Mouse (Mus musculus) midbrain, embryonic 15.5 days (tissue): ENCODE data around the gene Ppp2r2d. TPM values are rescaled to one million over a fixed set of nuclear protein-coding genes. Genes with fewer than 3 reads are reported as not detected.
A peak's percentile ranks its signal among the peaks of the same experiment; 100 is the strongest.

Experiments used
- ATAC-seq: fragments of 200-750 bp; cut with Nextera tagmentation; replicated peaks from 2 replicates; pipeline ENCODE4 v1.8.0; 2017; ENCODE audit warnings: moderate TSS enrichment
- H3K27ac ChIP-seq: fragments of 300-500 bp; sonication (generic); 2 replicates; pipeline ENCODE4 v1.5.1; 2015; ENCODE audit warnings: mild to moderate bottlenecking, inconsistent platforms
- H3K27me3 ChIP-seq: fragments of 300-500 bp; sonication (generic); replicated peaks from 2 replicates; pipeline ENCODE4 v1.6.1; 2015; ENCODE audit warnings: inconsistent platforms
- H3K36me3 ChIP-seq: fragments of 300-500 bp; sonication (generic); replicated peaks from 2 replicates; pipeline ENCODE4 v1.6.1; 2015; ENCODE audit warnings: inconsistent platforms
- H3K4me1 ChIP-seq: fragments of 300-500 bp; sonication (generic); 2 replicates; pipeline ENCODE4 v1.6.1; 2015; ENCODE audit warnings: inconsistent platforms
- H3K4me2 ChIP-seq: fragments of 300-500 bp; sonication (generic); 2 replicates; pipeline ENCODE4 v1.6.1; 2015; ENCODE audit warnings: inconsistent platforms, mild to moderate bottlenecking, moderate library complexity
- H3K4me3 ChIP-seq: fragments of 300-500 bp; sonication (generic); 2 replicates; pipeline ENCODE4 v1.5.1; 2015; ENCODE audit warnings: mild to moderate bottlenecking, inconsistent platforms
- H3K9ac ChIP-seq: fragments of 300-500 bp; sonication (generic); 2 replicates; pipeline ENCODE4 v1.6.1; 2015; ENCODE audit warnings: mild to moderate bottlenecking, inconsistent platforms
- H3K9me3 ChIP-seq: fragments of 300-500 bp; sonication (generic); 2 replicates; pipeline ENCODE4 v1.6.1; 2016; ENCODE audit warnings: inconsistent platforms
- WGBS: fragments of 180-500 bp; shearing (Covaris S2); methylation state at CpG from one replicate; pipeline ENCODE4 v1.1.7; 2015; ENCODE audit warnings: mixed read lengths; 5-methylcytosine and 5-hydroxymethylcytosine counted together
- polyA plus RNA-seq: library from polyadenylated mRNA; unstranded; fragments of >200 nt; fragmentation: Nextera tagmentation; extraction: Ambion mirVana; gene quantifications from 2 replicates; pipeline ENCODE4 v1.2.1, GENCODE M21; 2015

Gene Ppp2r2d
- polyA plus RNA-seq, 1 experiment from 2014 or later, result 87.4 TPM

GRCm38 (mm10) chr7:138908768-138909276 is 62.9 kb downstream of the Ppp2r2d start:
- Histone ChIP-seq H3K4me2 (peak overlapping the region; percentile 64), H3K27me3 (peaks cover 4% of the 10 kb centered on the region; the same call in 1 of the 2 replicates), H3K4me3 (peak overlapping the region; percentile 65), H3K27ac (peak overlapping the region; percentile 60; the same call in 1 of the 2 replicates), H3K9ac (peak overlapping the region; percentile 73), H3K4me1 (peaks cover 32% of the 10 kb centered on the region), H3K36me3 (no peaks in the 10 kb centered on the region), H3K9me3 (no peaks in the 10 kb centered on the region)
- 6% methylated on average over 10 of the region's 10 CpGs for WGBS
- ATAC-seq, result peak; percentile 77

- H3K4me3 ChIP-seq, result peak within 1 kb of the TSS; percentile 65
- peak within 1 kb of the TSS; percentile 73 for H3K9ac ChIP-seq
- under 1% methylated on average over 64 of the region's 66 CpGs for WGBS
- H3K4me2 ChIP-seq, result peak within 1 kb of the TSS; percentile 64
- H3K27ac ChIP-seq, result peak within 1 kb of the TSS; percentile 60
- H3K9me3 ChIP-seq, result no peaks in the 10 kb centered on the region
- H3K27me3 ChIP-seq, result peaks cover 4% of the 10 kb centered on the region; the same call in 1 of the 2 replicates
- ATAC-seq, result peak; percentile 95
- peaks cover 32% of the 10 kb centered on the region for H3K4me1 ChIP-seq
- H3K36me3 ChIP-seq, result no peaks in the 10 kb centered on the region
These were observed 63.7 kb downstream of the Ppp2r2d start, which contains the start of gene Bnip3 for GRCm38 (mm10) chr7:138909277-138910192. Gene Bnip3, minus strand, starts transcription at chr7:138909519.

- Histone ChIP-seq H3K4me1 (peaks cover 32% of the 10 kb centered on the region), H3K4me2 (peak overlapping the region; percentile 64), H3K9ac (peak overlapping the region; percentile 51), H3K9me3 (no peaks in the 10 kb centered on the region), H3K36me3 (no peaks in the 10 kb centered on the region), H3K4me3 (peak overlapping the region; percentile 65), H3K27me3 (peaks cover 4% of the 10 kb centered on the region; the same call in 1 of the 2 replicates), H3K27ac (no peak overlapping the region)
- 18% methylated on average over 7 of the region's 7 CpGs for WGBS
- no peak for ATAC-seq
These were observed 64.3 kb downstream of the Ppp2r2d start for GRCm38 (mm10) chr7:138910193-138910562.

- Histone ChIP-seq H3K36me3 (no peaks in the 10 kb centered on the region), H3K4me2 (no peak overlapping the region), H3K4me3 (no peak overlapping the region), H3K27me3 (peaks cover 4% of the 10 kb centered on the region; the same call in 1 of the 2 replicates), H3K9ac (no peak overlapping the region), H3K9me3 (no peaks in the 10 kb centered on the region), H3K4me1 (peaks cover 11% of the 10 kb centered on the region), H3K27ac (no peak overlapping the region)
- ATAC-seq, result no peak
- 77% methylated on average over 3 of the region's 3 CpGs for WGBS
These were observed 67.7 kb downstream of the Ppp2r2d start for GRCm38 (mm10) chr7:138913616-138914015.

- Histone ChIP-seq H3K4me1 (peaks cover 12% of the 10 kb centered on the region), H3K4me3 (peak overlapping the region; percentile 29), H3K27ac (0 out of 2 replicates have a peak overlapping the region, but pooled peaks have one; percentile 25), H3K9ac (peak overlapping the region; percentile 22; the same call in 1 of the 2 replicates), H3K9me3 (no peaks in the 10 kb centered on the region), H3K36me3 (no peaks in the 10 kb centered on the region), H3K4me2 (peak overlapping the region; percentile 49), H3K27me3 (no peaks in the 10 kb centered on the region)
- 4% methylated on average over 26 of the region's 26 CpGs for WGBS
- ATAC-seq, result no peak
These were observed 73.5 kb downstream of the Ppp2r2d start for GRCm38 (mm10) chr7:138919156-138919944.

- H3K4me1 ChIP-seq, result peaks cover 12% of the 10 kb centered on the region
- no peak for ATAC-seq
- H3K4me3 ChIP-seq, result no peak overlapping the region
- H3K4me2 ChIP-seq, result no peak overlapping the region
- H3K9ac ChIP-seq, result no peak overlapping the region
- no peaks in the 10 kb centered on the region for H3K9me3 ChIP-seq
- no peak overlapping the region for H3K27ac ChIP-seq
- no peaks in the 10 kb centered on the region for H3K36me3 ChIP-seq
- WGBS, result 90% methylated on average over 8 of the region's 8 CpGs
- no peaks in the 10 kb centered on the region for H3K27me3 ChIP-seq
These were observed 75.7 kb downstream of the Ppp2r2d start for GRCm38 (mm10) chr7:138921611-138922010.

GRCm38 (mm10) chr7:138923756-138924425 is 78.0 kb downstream of the Ppp2r2d start:
- ATAC-seq, result no peak
- H3K9ac ChIP-seq, result no peak overlapping the region
- no peak overlapping the region for H3K4me3 ChIP-seq
- H3K4me1 ChIP-seq, result peaks cover 10% of the 10 kb centered on the region
- no peaks in the 10 kb centered on the region for H3K36me3 ChIP-seq
- no peak overlapping the region for H3K27ac ChIP-seq
- H3K4me2 ChIP-seq, result no peak overlapping the region
- H3K9me3 ChIP-seq, result no peaks in the 10 kb centered on the region
- 13% methylated on average over 3 of the region's 3 CpGs for WGBS
- H3K27me3 ChIP-seq, result no peaks in the 10 kb centered on the region

- ATAC-seq, result no peak
- no peaks in the 10 kb centered on the region for H3K36me3 ChIP-seq
- no peaks in the 10 kb centered on the region for H3K4me1 ChIP-seq
- H3K27me3 ChIP-seq, result no peaks in the 10 kb centered on the region
- H3K27ac ChIP-seq, result no peak overlapping the region
- no peak overlapping the region for H3K9ac ChIP-seq
- no peaks in the 10 kb centered on the region for H3K9me3 ChIP-seq
- WGBS, result 96% methylated on average over 4 of the region's 4 CpGs
- H3K4me3 ChIP-seq, result no peak overlapping the region
- no peak overlapping the region for H3K4me2 ChIP-seq
These were observed 82.6 kb downstream of the Ppp2r2d start for GRCm38 (mm10) chr7:138928456-138928855.

Other genes with a start within 250 kb of the Ppp2r2d start
- gene Mapk1ip1, start 194 bp downstream of the Ppp2r2d start, polyA plus RNA-seq, result 33.2 and 35.9 TPM in 2 replicates
- 85.5 and 87.5 TPM in 2 replicates for gene Bnip3, start 63.4 kb downstream of the Ppp2r2d start, polyA plus RNA-seq
- 8.7 and 11.1 TPM in 2 replicates for gene Jakmip3, start 94.7 kb downstream of the Ppp2r2d start, polyA plus RNA-seq
- gene Dpysl4, start 239.9 kb downstream of the Ppp2r2d start, polyA plus RNA-seq, result 186 and 190 TPM in 2 replicates